Mouse (Mus musculus) lung, embryonic 16.5 days (tissue): ENCODE data around the gene Sdhb. TPM values are rescaled to one million over a fixed set of nuclear protein-coding genes. Genes with fewer than 3 reads are reported as not detected.

Experiments used
- ATAC-seq: fragments of 200-750 bp; cut with Nextera tagmentation; 2 replicates; pipeline ENCODE4 v1.8.0; 2017; ENCODE audit warnings: low read depth, mild to moderate bottlenecking, moderate library complexity
- H3K27ac ChIP-seq: fragments of 300-500 bp; sonication (generic); 2 replicates; pipeline ENCODE4 v1.5.1; 2014; ENCODE audit warnings: mild to moderate bottlenecking, control low read depth, low read length
- H3K27me3 ChIP-seq: fragments of 300-500 bp; sonication (generic); 2 replicates; pipeline ENCODE4 v1.6.1; 2014; ENCODE audit warnings: low read depth, low read length, mixed read lengths; ENCODE audit not compliant: control insufficient read depth, insufficient read depth
- H3K36me3 ChIP-seq: fragments of 300-500 bp; sonication (generic); 2 replicates; pipeline ENCODE4 v1.6.1; 2014; ENCODE audit warnings: low read length; ENCODE audit not compliant: control insufficient read depth, insufficient read depth
- H3K4me1 ChIP-seq: fragments of 300-500 bp; sonication (generic); replicated peaks from 2 replicates; pipeline ENCODE4 v1.6.1; 2014; ENCODE audit warnings: low read length, mixed read lengths; ENCODE audit not compliant: control insufficient read depth, insufficient read depth
- H3K4me2 ChIP-seq: fragments of 300-500 bp; sonication (generic); 2 replicates; pipeline ENCODE4 v1.6.1; 2014; ENCODE audit warnings: low read depth, low read length, control low read depth
- H3K4me3 ChIP-seq: fragments of 300-500 bp; sonication (generic); 2 replicates; pipeline ENCODE4 v1.5.1; 2014; ENCODE audit warnings: mild to moderate bottlenecking, low read length, control low read depth
- H3K9ac ChIP-seq: fragments of 300-500 bp; sonication (generic); 2 replicates; pipeline ENCODE4 v1.6.1; 2014; ENCODE audit warnings: low read length, control low read depth
- H3K9me3 ChIP-seq: fragments of 300-500 bp; sonication (generic); 2 replicates; pipeline ENCODE4 v1.6.1; 2016; ENCODE audit warnings: low read length; ENCODE audit not compliant: control insufficient read depth
- WGBS: fragments of 180-500 bp; shearing (Covaris S2); extraction: QIAGEN DNeasy Blood & Tissue Kit; methylation state at CpG from one replicate; pipeline ENCODE4 v1.1.7; 2014; 5-methylcytosine and 5-hydroxymethylcytosine counted together
- polyA plus RNA-seq: library from polyadenylated mRNA; unstranded; fragments of >200 nt; fragmentation: Nextera tagmentation; extraction: Ambion mirVana; gene quantifications from 2 replicates; pipeline ENCODE4 v1.2.1, GENCODE M21; 2015

Gene Sdhb
- polyA plus RNA-seq, 1 experiment from 2014 or later = 347 TPM

- Histone ChIP-seq H3K9me3 (no peaks in the 10 kb centered on the region), H3K4me3 (no peak overlapping the region), H3K4me2 (no peak overlapping the region), H3K4me1 (no peaks in the 10 kb centered on the region), H3K9ac (no peak overlapping the region), H3K27me3 (no peaks in the 10 kb centered on the region), H3K36me3 (no peaks in the 10 kb centered on the region), H3K27ac (no peak overlapping the region)
- WGBS = 75% methylated on average over 5 of the region's 5 CpGs
- ATAC-seq = no peak
These were observed 38.5 kb upstream of the Sdhb start for GRCm38 (mm10) chr4:140922508-140922907.

- Histone ChIP-seq H3K36me3 (no peaks in the 10 kb centered on the region), H3K4me1 (no peaks in the 10 kb centered on the region), H3K9ac (no peak overlapping the region), H3K27me3 (no peaks in the 10 kb centered on the region), H3K27ac (no peak overlapping the region), H3K4me2 (no peak overlapping the region), H3K9me3 (no peaks in the 10 kb centered on the region), H3K4me3 (no peak overlapping the region)
- 47% methylated on average over 8 of the region's 8 CpGs for WGBS
- ATAC-seq = no peak
These were observed 35.4 kb upstream of the Sdhb start for GRCm38 (mm10) chr4:140925648-140926047.

GRCm38 (mm10) chr4:140928349-140928748 is 32.7 kb upstream of the Sdhb start:
- H3K4me1 ChIP-seq = no peaks in the 10 kb centered on the region
- no peak overlapping the region for H3K9ac ChIP-seq
- H3K4me2 ChIP-seq = no peak overlapping the region
- H3K9me3 ChIP-seq = no peaks in the 10 kb centered on the region
- no peak for ATAC-seq
- no peaks in the 10 kb centered on the region for H3K36me3 ChIP-seq
- no peak overlapping the region for H3K27ac ChIP-seq
- WGBS = 60% methylated on average over 9 of the region's 9 CpGs
- no peak overlapping the region for H3K4me3 ChIP-seq
- no peaks in the 10 kb centered on the region for H3K27me3 ChIP-seq

- Histone ChIP-seq H3K4me1 (no peaks in the 10 kb centered on the region), H3K9me3 (no peaks in the 10 kb centered on the region), H3K36me3 (no peaks in the 10 kb centered on the region), H3K27me3 (no peaks in the 10 kb centered on the region), H3K27ac (no peak overlapping the region), H3K4me2 (no peak overlapping the region), H3K9ac (no peak overlapping the region), H3K4me3 (no peak overlapping the region)
- no peak for ATAC-seq
- WGBS = 70% methylated on average over 8 of the region's 8 CpGs
These were observed 31.3 kb upstream of the Sdhb start for GRCm38 (mm10) chr4:140929745-140930144.

GRCm38 (mm10) chr4:140930900-140931470 is 30.0 kb upstream of the Sdhb start:
- Histone ChIP-seq H3K36me3 (no peaks in the 10 kb centered on the region), H3K4me1 (no peaks in the 10 kb centered on the region), H3K4me3 (no peak overlapping the region), H3K27me3 (no peaks in the 10 kb centered on the region), H3K4me2 (no peak overlapping the region), H3K9ac (no peak overlapping the region), H3K9me3 (no peaks in the 10 kb centered on the region), H3K27ac (no peak overlapping the region)
- ATAC-seq = no peak
- 48% methylated on average over 10 of the region's 10 CpGs for WGBS

- 77% methylated on average over 9 of the region's 9 CpGs for WGBS
- H3K36me3 ChIP-seq = no peaks in the 10 kb centered on the region
- no peaks in the 10 kb centered on the region; the same call in 1 of the 2 replicates for H3K9me3 ChIP-seq
- H3K9ac ChIP-seq = no peak overlapping the region
- H3K4me3 ChIP-seq = no peak overlapping the region
- no peak for ATAC-seq
- no peaks in the 10 kb centered on the region for H3K4me1 ChIP-seq
- no peak overlapping the region for H3K27ac ChIP-seq
- H3K27me3 ChIP-seq = no peaks in the 10 kb centered on the region
- H3K4me2 ChIP-seq = no peak overlapping the region
These were observed 25.4 kb upstream of the Sdhb start for GRCm38 (mm10) chr4:140935643-140936042.

- H3K4me3 ChIP-seq = no peak overlapping the region
- no peaks in the 10 kb centered on the region for H3K27me3 ChIP-seq
- H3K9ac ChIP-seq = no peak overlapping the region
- WGBS = 90% methylated on average over 12 of the region's 12 CpGs
- H3K4me2 ChIP-seq = no peak overlapping the region
- ATAC-seq = no peak
- no peaks in the 10 kb centered on the region for H3K36me3 ChIP-seq
- H3K4me1 ChIP-seq = peaks cover 2% of the 10 kb centered on the region; the same call in 1 of the 2 replicates
- no peak overlapping the region for H3K27ac ChIP-seq
- H3K9me3 ChIP-seq = no peaks in the 10 kb centered on the region
These were observed 16.6 kb upstream of the Sdhb start for GRCm38 (mm10) chr4:140944356-140944755.

GRCm38 (mm10) chr4:140944961-140945442 is 16.0 kb upstream of the Sdhb start:
- Histone ChIP-seq H3K4me2 (no peak overlapping the region), H3K4me3 (no peak overlapping the region), H3K36me3 (no peaks in the 10 kb centered on the region), H3K27ac (no peak overlapping the region), H3K4me1 (peaks cover 2% of the 10 kb centered on the region; the same call in 1 of the 2 replicates), H3K9ac (no peak overlapping the region), H3K9me3 (no peaks in the 10 kb centered on the region), H3K27me3 (no peaks in the 10 kb centered on the region)
- 74% methylated on average over 5 of the region's 5 CpGs for WGBS
- ATAC-seq = no peak

- Histone ChIP-seq H3K4me2 (no peak overlapping the region), H3K9ac (no peak overlapping the region), H3K4me1 (peaks cover 2% of the 10 kb centered on the region; the same call in 1 of the 2 replicates), H3K9me3 (no peaks in the 10 kb centered on the region), H3K27me3 (no peaks in the 10 kb centered on the region), H3K36me3 (no peaks in the 10 kb centered on the region), H3K27ac (no peak overlapping the region), H3K4me3 (no peak overlapping the region)
- 86% methylated on average over 4 of the region's 4 CpGs for WGBS
- no peak for ATAC-seq
These were observed 15.4 kb upstream of the Sdhb start for GRCm38 (mm10) chr4:140945571-140945970.
